Mouse (Mus musculus) heart, postnatal 0 days (tissue): Measurements from ENCODE around the gene Timp3. TPM values are rescaled to one million over a fixed set of nuclear protein-coding genes. Genes with fewer than 3 reads are reported as not detected.

Experiments
- ATAC-seq: fragments of 200-750 bp; cut with Nextera tagmentation; 2 replicates; pipeline ENCODE4 v1.8.0; 2017; ENCODE audit warnings: low read depth, moderate number of reproducible peaks, moderate library complexity; ENCODE audit not compliant: insufficient read depth
- DNase-seq: peaks from one replicate; pipeline ENCODE4 v3.0.0-alpha.2; 2016; ENCODE audit warnings: low spot score
- H3K27ac ChIP-seq: fragments of 300-500 bp; sonication (generic); 2 replicates; pipeline ENCODE4 v1.5.1; 2014; ENCODE audit warnings: low read depth, mild to moderate bottlenecking
- H3K27me3 ChIP-seq: fragments of 300-500 bp; sonication (generic); 2 replicates; pipeline ENCODE4 v1.6.1; 2014; ENCODE audit warnings: low read length, mixed read lengths; ENCODE audit not compliant: control insufficient read depth, insufficient read depth
- H3K36me3 ChIP-seq: fragments of 300-500 bp; sonication (generic); replicated peaks from 2 replicates; pipeline ENCODE4 v1.6.1; 2014; ENCODE audit warnings: low read length, mixed read lengths; ENCODE audit not compliant: control insufficient read depth, insufficient read depth
- H3K4me1 ChIP-seq: fragments of 300-500 bp; sonication (generic); 2 replicates; pipeline ENCODE4 v1.6.1; 2014; ENCODE audit warnings: antibody characterized with exemption; ENCODE audit not compliant: control insufficient read depth, insufficient read depth
- H3K4me2 ChIP-seq: fragments of 300-500 bp; sonication (generic); 2 replicates; pipeline ENCODE4 v1.6.1; 2014; ENCODE audit warnings: low read depth, mild to moderate bottlenecking, low read length, moderate library complexity
- H3K4me3 ChIP-seq: fragments of 300-500 bp; sonication (generic); 2 replicates; pipeline ENCODE4 v1.5.1; 2014; ENCODE audit warnings: low read depth, low read length
- H3K9ac ChIP-seq: fragments of 300-500 bp; sonication (generic); replicated peaks from 2 replicates; pipeline ENCODE4 v1.6.1; 2014; ENCODE audit warnings: low read depth, low read length, mixed read lengths
- H3K9me3 ChIP-seq: fragments of 300-500 bp; sonication (generic); replicated peaks from 2 replicates; pipeline ENCODE4 v1.6.1; 2016; ENCODE audit warnings: low read length; ENCODE audit not compliant: control insufficient read depth
- CTCF ChIP-seq: IDR thresholded peaks from 2 replicates; pipeline ENCODE4 v1.5.1; 2016; ENCODE audit warnings: antibody characterized with exemption, control low read depth, low read depth
- EP300 ChIP-seq: IDR thresholded peaks from 2 replicates; pipeline ENCODE4 v1.6.1; 2016; ENCODE audit warnings: antibody characterized with exemption, low read depth
- WGBS: fragments of 180-500 bp; shearing (Covaris S2); extraction: QIAGEN DNeasy Blood & Tissue Kit; methylation state at CpG from one replicate; pipeline ENCODE4 v1.1.7; 2014; 5-methylcytosine and 5-hydroxymethylcytosine counted together
- polyA plus RNA-seq: library from polyadenylated mRNA; unstranded; fragments of >200 nt; fragmentation: Nextera tagmentation; extraction: Ambion mirVana; gene quantifications from 2 replicates; pipeline ENCODE4 v1.2.1, GENCODE M21; 2015
- total RNA-seq: library from RNA; depleted of rRNA; stranded (reverse); fragments of >200 nt; gene quantifications from 2 replicates; pipeline ENCODE4 v1.2.3, GENCODE M21; 2014; ENCODE audit warnings: low replicate concordance

The Timp3 gene
- total and polyA plus RNA-seq, 2 experiments from 2014 or later: 66.0 to 164 TPM

- Histone ChIP-seq H3K4me2 (no peak overlapping the region), H3K36me3 (no peaks in the 10 kb centered on the region), H3K27me3 (no peaks in the 10 kb centered on the region), H3K4me3 (no peak overlapping the region), H3K27ac (no peak overlapping the region), H3K9me3 (0 out of 2 replicates have a peak, but pooled peaks cover 3% of the 10 kb centered on the region), H3K9ac (no peak overlapping the region), H3K4me1 (no peaks in the 10 kb centered on the region)
- TF ChIP-seq CTCF (no peak), EP300 (no peak)
- 75% methylated on average over 2 of the region's 2 CpGs for WGBS
- ATAC-seq (no peak), DNase-seq (no peak)
Measured at GRCm38 (mm10) chr10:86261725-86262124, 38.4 kb upstream of the Timp3 start.

GRCm38 (mm10) chr10:86264618-86265017 lies 35.6 kb upstream of the Timp3 start:
- H3K9ac ChIP-seq: no peak overlapping the region
- DNase-seq: no peak

GRCm38 (mm10) chr10:86270254-86270653 lies 29.9 kb upstream of the Timp3 start:
- no peak for ATAC-seq
- H3K27ac ChIP-seq: no peak overlapping the region; the same call in 1 of the 2 replicates
- H3K9me3 ChIP-seq: no peaks in the 10 kb centered on the region
- peak; percentile 19 for DNase-seq
- H3K9ac ChIP-seq: no peak overlapping the region
- H3K4me2 ChIP-seq: no peak overlapping the region
- no peak for TF ChIP-seq EP300
- 25% methylated on average over 3 of the region's 3 CpGs for WGBS
- H3K27me3 ChIP-seq: no peaks in the 10 kb centered on the region
- H3K4me3 ChIP-seq: no peak overlapping the region
- H3K4me1 ChIP-seq: no peaks in the 10 kb centered on the region
- no peaks in the 10 kb centered on the region for H3K36me3 ChIP-seq

More at GRCm38 (mm10) chr10:86264618-86265017, 35.6 kb upstream of the Timp3 start:
- no peak for TF ChIP-seq CTCF
- TF ChIP-seq EP300: no peak
- Histone ChIP-seq H3K9me3 (0 out of 2 replicates have a peak, but pooled peaks cover 3% of the 10 kb centered on the region), H3K36me3 (no peaks in the 10 kb centered on the region), H3K27ac (no peak overlapping the region), H3K4me2 (no peak overlapping the region), H3K4me1 (no peaks in the 10 kb centered on the region), H3K27me3 (no peaks in the 10 kb centered on the region), H3K4me3 (no peak overlapping the region)
- 59% methylated on average over 9 of the region's 9 CpGs for WGBS
- ATAC-seq: peak; percentile 47

GRCm38 (mm10) chr10:86272826-86273225 lies 27.3 kb upstream of the Timp3 start:
- WGBS: 64% methylated on average over 3 of the region's 3 CpGs
- H3K27me3 ChIP-seq: no peaks in the 10 kb centered on the region
- no peak overlapping the region for H3K4me3 ChIP-seq

GRCm38 (mm10) chr10:86273410-86274191 lies 26.6 kb upstream of the Timp3 start:
- H3K4me3 ChIP-seq: no peak overlapping the region
- H3K27me3 ChIP-seq: no peaks in the 10 kb centered on the region
- peak overlapping the region; percentile 76 for H3K27ac ChIP-seq
- no peaks in the 10 kb centered on the region for H3K9me3 ChIP-seq
- 47% methylated on average over 19 of the region's 19 CpGs for WGBS
- H3K4me2 ChIP-seq: no peak overlapping the region
- no peaks in the 10 kb centered on the region for H3K36me3 ChIP-seq
- H3K9ac ChIP-seq: no peak overlapping the region
- DNase-seq: peak; percentile 51
- peak; percentile 82 for ATAC-seq
- TF ChIP-seq CTCF (no peak), EP300 (peak; percentile 76)
- no peaks in the 10 kb centered on the region for H3K4me1 ChIP-seq

More at GRCm38 (mm10) chr10:86272826-86273225, 27.3 kb upstream of the Timp3 start:
- Histone ChIP-seq H3K9me3 (no peaks in the 10 kb centered on the region), H3K9ac (no peak overlapping the region), H3K4me2 (no peak overlapping the region), H3K27ac (peak overlapping the region; percentile 76), H3K36me3 (no peaks in the 10 kb centered on the region), H3K4me1 (no peaks in the 10 kb centered on the region)
- ATAC-seq (no peak), DNase-seq (no peak)
- TF ChIP-seq EP300 (no peak), CTCF (no peak)

GRCm38 (mm10) chr10:86275585-86275984 lies 24.6 kb upstream of the Timp3 start:
- H3K27me3 ChIP-seq: no peaks in the 10 kb centered on the region
- H3K4me3 ChIP-seq: no peak overlapping the region
- DNase-seq (no peak), ATAC-seq (no peak)
- 81% methylated on average over 5 of the region's 5 CpGs for WGBS
- TF ChIP-seq CTCF (no peak), EP300 (no peak)
- H3K4me2 ChIP-seq: no peak overlapping the region
- H3K9ac ChIP-seq: no peak overlapping the region
- no peaks in the 10 kb centered on the region for H3K4me1 ChIP-seq
- no peaks in the 10 kb centered on the region for H3K36me3 ChIP-seq
- no peak overlapping the region for H3K27ac ChIP-seq
- no peaks in the 10 kb centered on the region for H3K9me3 ChIP-seq
